Mouse (Mus musculus): ENCODE measurements around the gene Hist1h4a. TPM values are rescaled to one million over a fixed set of nuclear protein-coding genes. Genes with fewer than 3 reads are reported as not detected.
"Not testable (repeated sequence)": the region's sequence is repeated elsewhere in the genome, so short reads cannot be mapped to it uniquely, and the experiment has no call there.

The Hist1h4a gene
- polyA plus RNA-seq, 1 experiment, result 0.91 TPM

GRCm38 (mm10) chr13:23763586-23764323 is 2.7 kb upstream of the Hist1h4a start, which contains the start of gene Hist1h1a:
Gene Hist1h1a (plus strand): TSS chr13:23763666.
- DNase-seq, result peak; percentile 89
- H3K27ac ChIP-seq (ENCODE audit: insufficient read depth, low read depth, low read length), result peak within 1 kb of the TSS; percentile 46; the same call in 1 of the 2 replicates
- no peaks in the 10 kb centered on the region for H3K27me3 ChIP-seq (replicated peaks; ENCODE audit: control insufficient read depth, insufficient read depth, low read length)
- TF ChIP-seq CTCF (conservative IDR thresholded peaks at IDR 0.05; ENCODE audit: insufficient read depth, insufficient read length, low read depth, low read length) (no peak), POLR2A (IDR thresholded peaks at IDR 0.05; ENCODE audit: low read depth, low read length) (peak; percentile 31)
- 5% methylated on average over 34 of the region's 34 CpGs for WGBS
- H3K36me3 ChIP-seq (ENCODE audit: control insufficient read depth, insufficient read depth, low read length), result no peaks in the 10 kb centered on the region
- H3K4me3 ChIP-seq (ENCODE audit: insufficient read depth, low read depth, low read length), result peak within 1 kb of the TSS; percentile 52
- peaks cover 8% of the 10 kb centered on the region; the same call in 1 of the 2 replicates for H3K4me1 ChIP-seq (ENCODE audit: control insufficient read depth, insufficient read depth, low read length)

- under 1% methylated on average over 10 of the region's 10 CpGs for WGBS
- DNase-seq, result no peak
- peaks cover 8% of the 10 kb centered on the region; the same call in 1 of the 2 replicates for H3K4me1 ChIP-seq (ENCODE audit: control insufficient read depth, insufficient read depth, low read length)
- no peaks in the 10 kb centered on the region for H3K27me3 ChIP-seq (replicated peaks; ENCODE audit: control insufficient read depth, insufficient read depth, low read length)
- peak overlapping the region; percentile 52 for H3K4me3 ChIP-seq (ENCODE audit: insufficient read depth, low read depth, low read length)
- TF ChIP-seq POLR2A (IDR thresholded peaks at IDR 0.05; ENCODE audit: low read depth, low read length) (no peak), CTCF (conservative IDR thresholded peaks at IDR 0.05; ENCODE audit: insufficient read depth, insufficient read length, low read depth, low read length) (no peak)
- H3K36me3 ChIP-seq (ENCODE audit: control insufficient read depth, insufficient read depth, low read length), result no peaks in the 10 kb centered on the region
- peak overlapping the region; percentile 46; the same call in 1 of the 2 replicates for H3K27ac ChIP-seq (ENCODE audit: insufficient read depth, low read depth, low read length)
Measured at GRCm38 (mm10) chr13:23763242-23763585, 2.2 kb upstream of the Hist1h4a start.

GRCm38 (mm10) chr13:23761871-23762821 is 1.1 kb upstream of the Hist1h4a start, which contains the start of gene Hist1h3a:
Gene Hist1h3a (minus strand): TSS chr13:23762386.
- Histone ChIP-seq H3K27ac (ENCODE audit: insufficient read depth, low read depth, low read length) (peak within 1 kb of the TSS; percentile 46; the same call in 1 of the 2 replicates), H3K4me1 (ENCODE audit: control insufficient read depth, insufficient read depth, low read length) (peaks cover 11% of the 10 kb centered on the region; the same call in 1 of the 2 replicates), H3K4me3 (ENCODE audit: insufficient read depth, low read depth, low read length) (peak within 1 kb of the TSS; percentile 53)
- not testable (repeated sequence) for H3K36me3 ChIP-seq (ENCODE audit: control insufficient read depth, insufficient read depth, low read length); H3K27me3 ChIP-seq (replicated peaks; ENCODE audit: control insufficient read depth, insufficient read depth, low read length)
- DNase-seq, result peak; percentile 84
- WGBS, result 1% methylated on average over 30 of the region's 52 CpGs

GRCm38 (mm10) chr13:23760240-23760971 is 624 bp downstream of the Hist1h4a start:
- H3K36me3 ChIP-seq (ENCODE audit: control insufficient read depth, insufficient read depth, low read length), result no peaks in the 10 kb centered on the region
- 4% methylated on average over 25 of the region's 27 CpGs for WGBS
- H3K4me1 ChIP-seq (ENCODE audit: control insufficient read depth, insufficient read depth, low read length), result peaks cover 12% of the 10 kb centered on the region; the same call in 1 of the 2 replicates
- peak overlapping the region; percentile 71 for H3K4me3 ChIP-seq (ENCODE audit: insufficient read depth, low read depth, low read length)
- no peak overlapping the region; the same call in 1 of the 2 replicates for H3K27ac ChIP-seq (ENCODE audit: insufficient read depth, low read depth, low read length)
- DNase-seq, result no peak
- H3K27me3 ChIP-seq (replicated peaks; ENCODE audit: control insufficient read depth, insufficient read depth, low read length), result no peaks in the 10 kb centered on the region
- TF ChIP-seq POLR2A (IDR thresholded peaks at IDR 0.05; ENCODE audit: low read depth, low read length), result no peak
- TF ChIP-seq CTCF (conservative IDR thresholded peaks at IDR 0.05; ENCODE audit: insufficient read depth, insufficient read length, low read depth, low read length), result no peak

- Histone ChIP-seq H3K27ac (ENCODE audit: insufficient read depth, low read depth, low read length) (no peak overlapping the region), H3K27me3 (replicated peaks; ENCODE audit: control insufficient read depth, insufficient read depth, low read length) (no peaks in the 10 kb centered on the region), H3K4me3 (ENCODE audit: insufficient read depth, low read depth, low read length) (no peak overlapping the region), H3K4me1 (ENCODE audit: control insufficient read depth, insufficient read depth, low read length) (peaks cover 12% of the 10 kb centered on the region; the same call in 1 of the 2 replicates), H3K36me3 (ENCODE audit: control insufficient read depth, insufficient read depth, low read length) (no peaks in the 10 kb centered on the region)
- no peak for DNase-seq
- 65% methylated on average over 1 of the region's 1 CpGs for WGBS
- TF ChIP-seq POLR2A (IDR thresholded peaks at IDR 0.05; ENCODE audit: low read depth, low read length), result no peak
- no peak for TF ChIP-seq CTCF (conservative IDR thresholded peaks at IDR 0.05; ENCODE audit: insufficient read depth, insufficient read length, low read depth, low read length)
Measured at GRCm38 (mm10) chr13:23759916-23760239, 1.2 kb downstream of the Hist1h4a start.

GRCm38 (mm10) chr13:23759251-23759771 is 1.7 kb downstream of the Hist1h4a start:
- 79% methylated on average over 3 of the region's 3 CpGs for WGBS

More at GRCm38 (mm10) chr13:23759251-23759771, 1.7 kb downstream of the Hist1h4a start:
- Histone ChIP-seq H3K27me3 (replicated peaks; ENCODE audit: control insufficient read depth, insufficient read depth, low read length) (no peaks in the 10 kb centered on the region), H3K36me3 (ENCODE audit: control insufficient read depth, insufficient read depth, low read length) (no peaks in the 10 kb centered on the region), H3K27ac (ENCODE audit: insufficient read depth, low read depth, low read length) (no peak overlapping the region), H3K4me1 (ENCODE audit: control insufficient read depth, insufficient read depth, low read length) (peaks cover 12% of the 10 kb centered on the region; the same call in 1 of the 2 replicates), H3K4me3 (ENCODE audit: insufficient read depth, low read depth, low read length) (no peak overlapping the region)
- DNase-seq, result no peak
- TF ChIP-seq POLR2A (IDR thresholded peaks at IDR 0.05; ENCODE audit: low read depth, low read length) (no peak), CTCF (conservative IDR thresholded peaks at IDR 0.05; ENCODE audit: insufficient read depth, insufficient read length, low read depth, low read length) (no peak)
